Mouse (Mus musculus): Measurements from ENCODE around the gene Dip2c. TPM values are rescaled to one million over a fixed set of nuclear protein-coding genes. Genes with fewer than 3 reads are reported as not detected.
A peak's percentile ranks its signal among the peaks of the same experiment; 100 is the strongest.

Gene Dip2c
- 1 to 10 TPM in 1 of 2 experiments, under 1 TPM in 1; 0.47 to 1.1 TPM for polyA plus RNA-seq (2017; shearing (Covaris generic))

- ATAC-seq, result peak; percentile 83
Measured at GRCm38 (mm10) chr13:9276322-9276855, at the start of gene Dip2c. Dip2c (plus strand) TSS chr13:9276528.

- no peak for ATAC-seq
Measured at GRCm38 (mm10) chr13:9227078-9227477, 49.2 kb upstream of the Dip2c start.

GRCm38 (mm10) chr13:9237495-9237894 is 38.8 kb upstream of the Dip2c start:
- ATAC-seq, result no peak

- ATAC-seq, result no peak
Measured at GRCm38 (mm10) chr13:9239127-9239526, 37.2 kb upstream of the Dip2c start.

- no peak for ATAC-seq
Measured at GRCm38 (mm10) chr13:9239631-9240236, 36.6 kb upstream of the Dip2c start.

- no peak for ATAC-seq
Measured at GRCm38 (mm10) chr13:9261748-9262147, 14.6 kb upstream of the Dip2c start.

GRCm38 (mm10) chr13:9265516-9265915 is 10.8 kb upstream of the Dip2c start:
- ATAC-seq, result no peak

- ATAC-seq, result peak; percentile 36
Measured at GRCm38 (mm10) chr13:9276856-9277620, 710 bp downstream of the Dip2c start.

GRCm38 (mm10) chr13:9277621-9277960 is 1.3 kb downstream of the Dip2c start:
- no peak for ATAC-seq

GRCm38 (mm10) chr13:9278636-9279035 is 2.3 kb downstream of the Dip2c start:
- no peak for ATAC-seq

GRCm38 (mm10) chr13:9283050-9283449 is 6.7 kb downstream of the Dip2c start:
- ATAC-seq, result no peak

- peak; percentile 49 for ATAC-seq
Measured at GRCm38 (mm10) chr13:9289916-9290315, 13.6 kb downstream of the Dip2c start.

GRCm38 (mm10) chr13:9296285-9296684 is 20.0 kb downstream of the Dip2c start:
- no peak for ATAC-seq

- ATAC-seq, result no peak
Measured at GRCm38 (mm10) chr13:9297266-9297665, 20.9 kb downstream of the Dip2c start.

- ATAC-seq, result no peak
Measured at GRCm38 (mm10) chr13:9297689-9298088, 21.4 kb downstream of the Dip2c start.

GRCm38 (mm10) chr13:9299657-9300056 is 23.3 kb downstream of the Dip2c start:
- ATAC-seq, result no peak

GRCm38 (mm10) chr13:9308863-9309262 is 32.5 kb downstream of the Dip2c start:
- no peak for ATAC-seq

- no peak for ATAC-seq
Measured at GRCm38 (mm10) chr13:9310806-9311205, 34.5 kb downstream of the Dip2c start.

- ATAC-seq, result no peak
Measured at GRCm38 (mm10) chr13:9312916-9313315, 36.6 kb downstream of the Dip2c start.

GRCm38 (mm10) chr13:9314099-9314712 is 37.9 kb downstream of the Dip2c start:
- no peak for ATAC-seq

- ATAC-seq, result no peak
Measured at GRCm38 (mm10) chr13:9314713-9315112, 38.4 kb downstream of the Dip2c start.

- no peak for ATAC-seq
Measured at GRCm38 (mm10) chr13:9319745-9320144, 43.4 kb downstream of the Dip2c start.

- no peak for ATAC-seq
Measured at GRCm38 (mm10) chr13:9325262-9325661, 48.9 kb downstream of the Dip2c start.

Measured in CD4-positive, CD25-positive, alpha-beta regulatory T cell, adult 4 months (primary cell).